Mouse (Mus musculus): ENCODE measurements around the gene Rps23. TPM values are rescaled to one million over a fixed set of nuclear protein-coding genes. Genes with fewer than 3 reads are reported as not detected.

Rps23 gene
- 1,107 TPM for polyA plus RNA-seq (2014; fragmentation: Illumina TruSeq; extraction: RNeasy Lipid Tissue Mini Kit (QIAGEN cat#74804); ENCODE audit: low read depth, low replicate concordance)

GRCm38 (mm10) chr13:90922751-90923612 is at the start of gene Rps23:
Rps23 (plus strand) TSS chr13:90922958.

GRCm38 (mm10) chr13:90905176-90905575 is 17.6 kb upstream of the Rps23 start, which contains the start of gene Atp6ap1l:
Atp6ap1l (minus strand) TSS chr13:90905355.

Other genes with a start within 250 kb of the Rps23 start
- gene Atp6ap1l, start 17.6 kb upstream of the Rps23 start, polyA plus RNA-seq (2014; fragmentation: Illumina TruSeq; extraction: RNeasy Lipid Tissue Mini Kit (QIAGEN cat#74804); ENCODE audit: low read depth, low replicate concordance) = 1.8 TPM

All from adipose tissue, adult 10 weeks (tissue).